Mouse (Mus musculus) spleen, adult 2 months (tissue): ENCODE results near the gene Lrrc73. TPM values are rescaled to one million over a fixed set of nuclear protein-coding genes. Genes with fewer than 3 reads are reported as not detected.

Source experiments
- DNase-seq, 2 experiments: peaks; one replicate each; pipeline versions ENCODE4 v3.0.0 to v3.0.0-alpha.2; 2012 to 2021; ENCODE audit warnings: low spot score in 2 of 2, low read depth in 1 of 2
- H3K27ac ChIP-seq: fragments of 200-500 bp; 2 replicates; pipeline ENCODE4 v1.5.1; 2012; ENCODE audit warnings: low read length, inconsistent platforms; ENCODE audit not compliant: insufficient read depth
- H3K27me3 ChIP-seq: fragments of 200-500 bp; 2 replicates; pipeline ENCODE4 v1.6.1; 2012; ENCODE audit warnings: mild to moderate bottlenecking, moderate library complexity, low read length, inconsistent platforms; ENCODE audit not compliant: control insufficient read depth, insufficient read depth
- H3K36me3 ChIP-seq: fragments of 200-500 bp; 2 replicates; pipeline ENCODE4 v1.6.1; 2012; ENCODE audit warnings: mild to moderate bottlenecking, low read length, inconsistent platforms; ENCODE audit not compliant: control insufficient read depth, insufficient read depth
- H3K4me1 ChIP-seq: fragments of 200-500 bp; 2 replicates; pipeline ENCODE4 v1.6.1; 2011; ENCODE audit warnings: inconsistent platforms; ENCODE audit not compliant: control insufficient read depth, insufficient read depth, insufficient read length
- H3K4me3 ChIP-seq: fragments of 200-500 bp; 2 replicates; pipeline ENCODE4 v1.5.1; 2011; ENCODE audit warnings: mild to moderate bottlenecking, inconsistent platforms; ENCODE audit not compliant: insufficient read depth, insufficient read length; ENCODE audit errors: extremely low read depth
- CTCF ChIP-seq: fragments of 200-500 bp; IDR thresholded peaks from 2 replicates; pipeline ENCODE4 v1.5.1; 2011; ENCODE audit warnings: mild to moderate bottlenecking, inconsistent platforms; ENCODE audit not compliant: insufficient read depth, insufficient read length, insufficient replicate concordance; ENCODE audit errors: extremely low read depth
- POLR2A ChIP-seq: fragments of 200-500 bp; IDR thresholded peaks from 2 replicates; pipeline ENCODE4 v1.6.1; 2011; ENCODE audit warnings: low read depth, low read length, inconsistent platforms
- WGBS: fragments of 180-500 bp; shearing (Covaris S2); methylation state at CpG from one replicate; pipeline ENCODE4 v1.1.7; 2018; 5-methylcytosine and 5-hydroxymethylcytosine counted together
- polyA plus RNA-seq: library from polyadenylated mRNA; depleted of rRNA; stranded (reverse); fragments of >200 nt; gene quantifications from 2 replicates; pipeline ENCODE4 v1.2.3, GENCODE M21; 2012

The Lrrc73 gene
- polyA plus RNA-seq, 1 experiment: 0.82 TPM

DNA sequence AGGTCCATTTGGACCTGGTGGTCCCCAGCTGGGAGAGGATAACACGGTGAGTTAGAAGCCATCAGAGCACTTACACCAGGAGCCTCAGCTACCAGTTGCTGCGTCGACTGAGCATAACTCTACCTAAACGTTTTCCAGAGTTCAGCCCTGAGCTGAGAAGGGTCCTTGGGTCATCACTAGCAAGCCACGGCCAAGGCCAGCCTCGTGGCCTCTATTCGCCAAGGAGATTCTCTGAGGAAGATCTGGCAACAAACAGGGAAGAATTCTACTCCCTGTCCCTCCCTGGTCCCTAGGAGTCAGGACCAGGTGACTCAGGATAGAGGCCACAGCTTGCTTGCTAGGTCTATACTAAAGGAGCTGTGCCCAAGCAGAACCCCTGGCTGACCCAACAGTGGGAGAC is 14.2 kb downstream of the Lrrc73 start:
- no peaks in the 10 kb centered on the region for H3K4me1 ChIP-seq
- no peak overlapping the region for H3K27ac ChIP-seq
- DNase-seq: no peak
- peaks cover 17% of the 10 kb centered on the region for H3K36me3 ChIP-seq
- H3K27me3 ChIP-seq: no peaks in the 10 kb centered on the region
- TF ChIP-seq CTCF (no peak), POLR2A (no peak)
- no peak overlapping the region for H3K4me3 ChIP-seq
- WGBS: 90% methylated on average over 7 of the region's 7 CpGs

DNA sequence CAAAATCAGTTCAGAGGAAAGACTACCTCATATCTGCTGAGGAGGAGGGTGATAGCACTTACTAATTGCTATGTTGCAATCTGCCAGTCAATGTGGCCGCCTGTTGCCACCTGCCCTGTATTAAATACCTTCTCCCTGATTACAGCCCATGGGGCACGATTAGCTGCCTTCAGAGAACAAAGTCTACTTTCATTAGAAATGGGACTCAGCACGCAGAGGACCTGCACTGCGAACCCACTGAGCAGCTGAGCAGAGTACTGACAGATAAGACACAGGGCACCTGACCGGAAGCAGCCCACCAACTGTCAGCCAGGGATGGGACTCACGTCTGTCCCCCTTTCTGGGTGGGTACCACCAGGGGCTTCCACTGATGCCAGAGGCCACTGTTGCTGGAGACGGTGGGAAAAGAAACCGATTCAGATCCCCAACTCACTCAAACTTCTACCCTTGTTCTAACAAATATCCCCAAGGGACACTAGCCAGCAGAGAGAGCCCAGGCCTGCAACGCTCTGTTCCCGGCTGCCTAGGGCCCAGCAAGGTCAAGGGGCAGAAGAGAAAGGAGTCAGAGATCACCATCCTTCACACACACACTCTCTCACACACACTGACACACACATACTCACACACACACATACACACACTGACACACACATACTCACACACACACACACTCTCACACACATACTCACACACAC is 14.8 kb downstream of the Lrrc73 start:
- Histone ChIP-seq H3K4me3 (no peak overlapping the region), H3K27me3 (no peaks in the 10 kb centered on the region), H3K36me3 (peaks cover 14% of the 10 kb centered on the region), H3K27ac (no peak overlapping the region), H3K4me1 (no peaks in the 10 kb centered on the region)
- DNase-seq: no peak
- TF ChIP-seq CTCF: no peak
- TF ChIP-seq POLR2A: no peak
- WGBS: 95% methylated on average over 10 of the region's 10 CpGs

DNA sequence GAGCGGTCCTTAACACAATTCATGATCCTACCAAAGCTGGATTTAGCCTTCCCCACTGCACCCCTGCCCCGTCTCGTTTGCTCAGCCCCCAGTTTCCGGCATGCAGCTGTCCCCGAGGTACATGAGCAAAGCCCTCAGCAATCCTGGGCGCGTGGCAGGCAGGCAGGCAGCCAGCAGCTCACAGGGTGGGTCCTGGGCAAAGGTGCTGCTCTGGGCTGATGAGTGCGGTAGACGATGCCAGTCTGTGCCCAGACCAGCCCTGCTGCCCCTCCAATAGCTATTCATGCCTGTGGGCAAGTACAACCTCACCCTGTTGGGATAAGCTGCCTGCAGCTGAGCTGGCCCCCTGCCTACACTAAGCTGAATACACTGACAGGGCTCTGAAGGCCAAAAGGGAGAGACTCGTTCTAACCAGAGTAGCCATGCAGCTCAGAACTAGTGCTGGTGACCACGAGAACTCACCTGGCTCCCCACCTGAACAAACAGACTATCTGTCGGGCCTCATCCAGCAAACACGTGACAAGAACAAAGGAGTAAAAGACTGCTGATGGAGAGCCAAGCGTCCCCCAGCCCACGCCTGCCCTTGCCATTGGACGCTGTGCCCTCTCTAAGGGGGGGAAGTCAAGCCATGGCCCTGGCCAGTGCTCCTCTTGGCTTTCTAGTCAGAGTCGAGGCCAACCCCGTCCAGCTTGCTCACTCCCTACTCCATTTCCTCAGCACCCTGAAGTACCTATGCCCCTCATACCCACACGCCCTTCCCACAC is 16.6 kb downstream of the Lrrc73 start:
- H3K27me3 ChIP-seq: no peaks in the 10 kb centered on the region
- no peaks in the 10 kb centered on the region for H3K4me1 ChIP-seq
- H3K27ac ChIP-seq: no peak overlapping the region
- peaks cover 9% of the 10 kb centered on the region for H3K36me3 ChIP-seq
- no peak for TF ChIP-seq CTCF
- TF ChIP-seq POLR2A: no peak
- 96% methylated on average over 19 of the region's 19 CpGs for WGBS
- no peak for DNase-seq
- H3K4me3 ChIP-seq: no peak overlapping the region

DNA sequence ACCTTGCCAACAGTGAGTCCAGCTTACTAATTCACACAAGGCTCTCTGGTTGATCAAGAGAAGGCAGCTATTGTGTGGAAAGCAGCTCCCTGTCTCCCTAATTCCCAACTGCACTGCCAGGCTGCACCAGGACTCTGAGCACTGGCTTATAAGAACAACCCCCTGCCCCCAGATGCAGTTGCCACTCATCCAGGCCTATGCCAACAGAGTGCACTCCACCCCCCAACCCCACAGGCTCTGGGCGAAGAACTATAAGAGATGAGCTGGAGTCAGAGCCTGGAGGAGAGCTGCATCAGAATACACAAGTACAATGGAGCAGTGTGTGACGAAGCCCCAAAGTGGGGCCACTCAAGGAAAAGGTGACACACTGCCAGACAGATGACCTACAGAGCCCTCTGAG is 18.7 kb downstream of the Lrrc73 start:
- H3K36me3 ChIP-seq: peaks cover 11% of the 10 kb centered on the region
- DNase-seq: no peak
- H3K4me1 ChIP-seq: no peaks in the 10 kb centered on the region
- H3K27ac ChIP-seq: no peak overlapping the region
- no peak overlapping the region for H3K4me3 ChIP-seq
- 91% methylated on average over 2 of the region's 2 CpGs for WGBS
- TF ChIP-seq CTCF (no peak), POLR2A (no peak)
- no peaks in the 10 kb centered on the region for H3K27me3 ChIP-seq

DNA sequence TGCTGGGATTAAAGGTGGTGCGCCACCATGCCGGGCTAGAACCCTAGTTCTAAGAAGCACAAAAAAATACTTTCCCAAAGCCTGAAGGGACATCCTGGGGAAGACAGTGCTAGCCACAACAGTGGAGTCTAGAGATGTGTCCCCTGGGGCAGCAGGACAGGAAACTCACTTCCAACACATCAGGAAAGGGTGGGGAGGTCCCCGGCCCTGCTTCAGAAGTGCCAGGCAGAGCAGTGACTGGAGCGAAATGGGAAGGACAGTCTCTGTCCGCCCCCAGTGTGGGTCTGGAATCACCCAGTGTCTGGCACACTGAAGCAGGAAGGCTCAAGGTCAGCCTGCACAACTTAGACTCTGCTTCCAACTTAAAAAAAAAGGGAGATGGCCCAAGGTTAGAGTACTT is 19.3 kb downstream of the Lrrc73 start:
- TF ChIP-seq CTCF (no peak), POLR2A (no peak)
- WGBS: 85% methylated on average over 5 of the region's 5 CpGs
- Histone ChIP-seq H3K27ac (no peak overlapping the region), H3K4me3 (no peak overlapping the region), H3K36me3 (peaks cover 15% of the 10 kb centered on the region), H3K27me3 (no peaks in the 10 kb centered on the region), H3K4me1 (no peaks in the 10 kb centered on the region)
- no peak for DNase-seq

DNA sequence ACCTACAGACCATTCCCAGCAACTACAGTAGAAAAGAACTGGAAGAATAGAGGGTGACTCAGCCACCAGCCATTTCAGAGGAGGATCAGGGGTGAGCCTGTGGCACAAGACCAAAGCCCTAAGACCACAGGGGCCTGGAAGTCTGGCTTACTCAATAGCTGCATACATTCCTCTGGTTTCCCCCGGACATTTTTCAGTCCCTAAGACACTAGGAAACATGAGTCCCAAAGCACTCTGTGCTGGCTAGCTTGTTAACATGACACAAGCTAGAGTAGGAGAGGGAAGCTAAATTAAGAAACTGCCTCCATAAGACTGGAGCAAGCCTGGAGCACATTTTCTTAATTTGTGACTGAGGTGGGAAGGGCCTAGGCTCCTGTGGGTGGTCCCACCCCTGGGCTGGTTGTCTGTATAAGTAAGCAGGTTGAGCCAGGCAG is 20.5 kb downstream of the Lrrc73 start:
- Histone ChIP-seq H3K27me3 (no peaks in the 10 kb centered on the region), H3K27ac (no peak overlapping the region), H3K4me1 (no peaks in the 10 kb centered on the region), H3K4me3 (no peak overlapping the region), H3K36me3 (peaks cover 17% of the 10 kb centered on the region)
- no peak for DNase-seq
- no peak for TF ChIP-seq POLR2A
- TF ChIP-seq CTCF: no peak
- WGBS: 89% methylated on average over 1 of the region's 1 CpGs

DNA sequence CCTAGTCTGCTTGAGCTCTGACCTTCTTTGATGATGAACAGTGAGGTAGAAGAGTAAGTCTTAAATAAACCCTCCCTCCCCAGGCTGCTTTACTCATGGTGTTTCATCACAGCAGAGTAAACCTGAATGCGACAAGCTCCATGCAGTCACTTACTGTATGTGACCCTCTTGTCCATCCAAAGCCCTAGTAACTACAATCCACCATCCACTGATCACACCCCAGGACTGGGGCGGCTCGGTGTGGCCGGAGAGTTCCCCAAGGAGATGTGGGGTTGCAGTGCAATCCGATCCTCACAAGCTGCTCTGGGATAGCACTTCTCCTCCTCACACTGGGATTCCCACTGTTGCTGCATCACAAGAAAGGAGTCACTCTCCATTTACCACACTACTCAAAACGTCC is 21.1 kb downstream of the Lrrc73 start:
- Histone ChIP-seq H3K4me3 (no peak overlapping the region), H3K36me3 (peaks cover 20% of the 10 kb centered on the region), H3K4me1 (no peaks in the 10 kb centered on the region), H3K27me3 (no peaks in the 10 kb centered on the region), H3K27ac (no peak overlapping the region)
- WGBS: 95% methylated on average over 6 of the region's 6 CpGs
- DNase-seq: no peak
- no peak for TF ChIP-seq CTCF
- TF ChIP-seq POLR2A: no peak
